ENCODE assay signal across 18 mouse cellular contexts in genomic region chr2:6278813-6279530, GRCm38 (mm10). TPM values are rescaled to one million over a fixed set of nuclear protein-coding genes. Genes with fewer than 3 reads are reported as not detected.
DNase-seq lines count a peak whose midpoint lies in the region; ATAC-seq and TF ChIP-seq lines count a peak whose summit lies in the region.
"Had no signal": no experiment of that assay in that cellular context is flagged by ENCODE, and none has a peak within 500 bp of the region (broad histone marks: within the 10 kb centered on the region; RNA-seq: fewer than 3 reads in every experiment).

No protein-coding gene starts in this region.

- H3K36me3 ChIP-seq in limb, embryonic 11.5 days (ENCODE audit: control insufficient read depth, insufficient read depth, low read length), result no peaks in the 10 kb centered on the region
- no peaks in the 10 kb centered on the region for H3K36me3 ChIP-seq in limb, embryonic 10.5 days
- peaks cover 0 to 30% of the 10 kb centered on the region in 2 experiments; a peak in 2 of 4 replicates for H3K36me3 ChIP-seq in MEL (ENCODE audit: control insufficient read depth in 1 of 2, insufficient read depth in 2 of 2, low read length in 2 of 2)
- H3K36me3 ChIP-seq: embryonic facial prominence, embryonic 15.5 days; limb, embryonic 12.5 days; neural tube, embryonic 15.5 days had no signal

- no peaks in the 10 kb centered on the region for H3K27me3 ChIP-seq in limb, embryonic 11.5 days (ENCODE audit: control insufficient read depth, insufficient read depth, low read length)
- H3K27me3 ChIP-seq in limb, embryonic 10.5 days (ENCODE audit: low read depth, poor library complexity, severe bottlenecking), result no peaks in the 10 kb centered on the region
- no peaks in the 10 kb centered on the region for H3K27me3 ChIP-seq in MEL (ENCODE audit: control insufficient read depth in 1 of 2, insufficient read depth in 2 of 2, low read length in 2 of 2)
- H3K27me3 ChIP-seq: embryonic facial prominence, embryonic 15.5 days; limb, embryonic 12.5 days; neural tube, embryonic 15.5 days; Patski had no signal

- TF ChIP-seq RAD21 in MEL (IDR thresholded peaks at IDR 0.05; ENCODE audit: low read depth, low read length), result no peak

- 0 out of 2 replicates have a peak overlapping the region, but pooled peaks have one; percentile 21 for H3K27ac ChIP-seq in limb, embryonic 11.5 days (replicated peaks; ENCODE audit: low read depth, low read length)
- H3K27ac ChIP-seq in limb, embryonic 10.5 days, result no peak overlapping the region
- peak overlapping the region; percentile 81 for H3K27ac ChIP-seq in MEL (ENCODE audit: control insufficient read depth, low read depth, low read length)
- H3K27ac ChIP-seq: embryonic facial prominence, embryonic 15.5 days; limb, embryonic 12.5 days; neural tube, embryonic 15.5 days had no signal

- no peak overlapping the region for H3K4me3 ChIP-seq in limb, embryonic 11.5 days (ENCODE audit: low read depth, low read length)
- H3K4me3 ChIP-seq in limb, embryonic 10.5 days, result no peak overlapping the region
- no peak overlapping the region for H3K4me3 ChIP-seq in MEL (ENCODE audit: control insufficient read depth in 1 of 2, insufficient read depth in 1 of 2, low read depth in 2 of 2, low read length in 2 of 2)
- H3K4me3 ChIP-seq: embryonic facial prominence, embryonic 15.5 days; limb, embryonic 12.5 days; neural tube, embryonic 15.5 days had no signal

- no peak overlapping the region for H3K9ac ChIP-seq in limb, embryonic 11.5 days (ENCODE audit: low read length)
- H3K9ac ChIP-seq in MEL (ENCODE audit: control insufficient read depth, low read depth, low read length, poor library complexity, severe bottlenecking), result peak overlapping the region; percentile 39
- H3K9ac ChIP-seq: embryonic facial prominence, embryonic 15.5 days; limb, embryonic 12.5 days; neural tube, embryonic 15.5 days had no signal

- no peaks in the 10 kb centered on the region for H3K79me2 ChIP-seq in MEL (ENCODE audit: control insufficient read depth, insufficient read depth, low read length, poor library complexity)

- TF ChIP-seq CTCF in MEL (IDR thresholded peaks at IDR 0.05 in 2 of 3, conservative IDR thresholded peaks at IDR 0.05 in 1 of 3; ENCODE audit: control insufficient read depth in 1 of 3, insufficient read depth in 1 of 3, low read depth in 2 of 3, low read length in 3 of 3, poor library complexity in 1 of 3, severe bottlenecking in 1 of 3), result no peak

- no peak for ATAC-seq in limb, embryonic 11.5 days (ENCODE audit: insufficient number of reproducible peaks, low FRiP score, low TSS enrichment, low read depth)
- peak; percentile 39; the same call in 1 of the 2 replicates for ATAC-seq in neutrophil, adult 5-6 weeks (ENCODE audit: extremely low read depth, insufficient number of reproducible peaks, low FRiP score, poor library complexity, severe bottlenecking)
- ATAC-seq: intestine, postnatal 0 days; Patski had no signal

- TF ChIP-seq EP300 in MEL (IDR thresholded peaks at IDR 0.05; ENCODE audit: low read depth in 1 of 2, low read length in 2 of 2), result no peak

- peaks cover 2% of the 10 kb centered on the region; the same call in 1 of the 2 replicates for H3K4me1 ChIP-seq in limb, embryonic 11.5 days (ENCODE audit: control insufficient read depth, insufficient read depth, low read length)
- peaks cover 25% of the 10 kb centered on the region for H3K4me1 ChIP-seq in limb, embryonic 10.5 days
- peaks cover 21 to 41% of the 10 kb centered on the region in 2 experiments for H3K4me1 ChIP-seq in MEL (ENCODE audit: control insufficient read depth in 1 of 2, insufficient read depth in 2 of 2, low read length in 2 of 2)
- H3K4me1 ChIP-seq: neural tube, embryonic 15.5 days had no signal

- H3K9me3 ChIP-seq in limb, embryonic 11.5 days (ENCODE audit: control insufficient read depth, low read length), result no peaks in the 10 kb centered on the region
- H3K9me3 ChIP-seq in limb, embryonic 10.5 days (replicated peaks), result no peaks in the 10 kb centered on the region
- H3K9me3 ChIP-seq in MEL (replicated peaks; ENCODE audit: insufficient read depth, low read length), result no peaks in the 10 kb centered on the region
- H3K9me3 ChIP-seq: embryonic facial prominence, embryonic 15.5 days; limb, embryonic 12.5 days; neural tube, embryonic 15.5 days had no signal

- H3K4me2 ChIP-seq in limb, embryonic 11.5 days (ENCODE audit: low read depth, severe bottlenecking), result no peak overlapping the region
- H3K4me2 ChIP-seq: embryonic facial prominence, embryonic 15.5 days; limb, embryonic 12.5 days; neural tube, embryonic 15.5 days had no signal

- no peak for DNase-seq in limb, embryonic 11.5 days (ENCODE audit: low spot score)
- DNase-seq in limb, embryonic 10.5 days (ENCODE audit: low spot score), result no peak
- peak; percentile 57 for DNase-seq in MEL (ENCODE audit: low read depth, low spot score)
- peak; percentile 16 for DNase-seq in induced T-regulatory cell, adult 2 months (ENCODE audit: low read depth)
- DNase-seq in layer of hippocampus, adult 11-12 months (ENCODE audit: low spot score), result no peak
- no peak for DNase-seq in urinary bladder, adult 18-20 months (ENCODE audit: low spot score in 2 of 2)
- DNase-seq: cerebellum, adult 8-10 months; gastrocnemius, postnatal 36 days; kidney, postnatal 25 days; layer of hippocampus, postnatal 36 days; retina, postnatal 1 day; thymus, adult 18-20 months had no signal

- WGBS in limb, embryonic 11.5 days, result 89% methylated on average over 10 of the region's 10 CpGs
- 92% methylated on average over 10 of the region's 10 CpGs for WGBS in limb, embryonic 10.5 days

- TF ChIP-seq POLR2A in MEL (IDR thresholded peaks at IDR 0.05; ENCODE audit: control insufficient read depth in 1 of 2, insufficient read depth in 1 of 2, low read depth in 1 of 2, low read length in 2 of 2, poor library complexity in 1 of 2), result no peak

TF ChIP-seq in MEL, 35 proteins besides CTCF, POLR2A, EP300 and RAD21:
- TF ChIP-seq MAZ (IDR thresholded peaks at IDR 0.05; ENCODE audit: low read depth, low read length), result no peak
- peak; percentile 16; the same call in 1 of the 2 replicates for TF ChIP-seq ETS1 (IDR thresholded peaks at IDR 0.05; ENCODE audit: low read depth, low read length)

RNA-seq across cellular contexts. Expression of gene Usp6nl, which starts 43.5 kb away (rescaled TPM):
- polyA plus RNA-seq in limb, embryonic 11.5 days (2014; fragmentation: Nextera tagmentation; extraction: Ambion mirVana), result 15.6 and 16.3 TPM in 2 replicates
- 11.8 and 12.8 TPM in 2 replicates for polyA plus RNA-seq in limb, embryonic 10.5 days (2016; fragmentation: Nextera tagmentation; extraction: Ambion mirVana)
- total RNA-seq in MEL (2012; rRNA removed), result 8.9 and 11.2 TPM in 2 replicates
- 10 to 100 TPM; 24.8 to 67.1 TPM for polyA plus RNA-seq in MEL (2012; ENCODE audit: insufficient read depth in 1 of 2, insufficient read length in 2 of 2, low read depth in 1 of 2, low replicate concordance in 2 of 2, missing spikeins in 1 of 2)
- 29.2 and 31.7 TPM in 2 replicates for total RNA-seq in neutrophil, adult 5-6 weeks (2017)

Comparison
In these comparisons a context has a peak if more than half of its experiments do, and no peak if none do; other contexts are left out.
1. DNase-seq: peak in MEL (single experiment) and induced T-regulatory cell, adult 2 months (single experiment); none in limb, embryonic 11.5 days (single experiment), limb, embryonic 10.5 days (single experiment), layer of hippocampus, adult 11-12 months (single experiment) and urinary bladder, adult 18-20 months (0 of 2).